Mouse (Mus musculus) MN1 (cell line): ENCODE measurements around the gene Gm266.

Source experiments
- DNase-seq: peaks from one replicate; pipeline ENCODE4 v3.0.0-alpha.2; 2016; ENCODE audit warnings: low spot score

Gm266 gene

DNA sequence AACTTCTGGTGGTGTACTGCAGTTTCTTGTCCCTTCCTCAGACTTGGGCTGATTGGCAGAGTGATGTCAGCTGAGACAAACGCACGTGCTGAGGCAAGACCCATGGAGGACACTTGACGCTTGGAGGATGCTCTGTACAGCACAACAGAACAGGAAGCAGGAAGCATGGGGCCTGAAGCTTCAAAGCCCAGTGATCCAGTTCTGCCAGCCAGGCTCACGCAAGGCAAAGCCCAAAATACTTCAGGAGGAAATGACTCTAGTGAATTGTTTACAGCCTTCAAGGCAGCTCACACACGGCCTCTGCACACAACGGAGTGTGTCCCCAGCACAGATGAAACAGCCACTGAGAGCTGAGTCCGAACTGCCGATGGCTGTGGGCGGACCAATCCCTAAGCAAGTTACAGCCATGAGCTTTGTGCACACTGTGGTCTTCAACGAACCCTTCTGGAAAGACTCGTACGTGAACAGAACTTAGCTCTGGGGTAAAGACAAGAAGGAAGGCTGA lies 17.5 kb upstream of the Gm266 start:
- no peak for DNase-seq

DNA sequence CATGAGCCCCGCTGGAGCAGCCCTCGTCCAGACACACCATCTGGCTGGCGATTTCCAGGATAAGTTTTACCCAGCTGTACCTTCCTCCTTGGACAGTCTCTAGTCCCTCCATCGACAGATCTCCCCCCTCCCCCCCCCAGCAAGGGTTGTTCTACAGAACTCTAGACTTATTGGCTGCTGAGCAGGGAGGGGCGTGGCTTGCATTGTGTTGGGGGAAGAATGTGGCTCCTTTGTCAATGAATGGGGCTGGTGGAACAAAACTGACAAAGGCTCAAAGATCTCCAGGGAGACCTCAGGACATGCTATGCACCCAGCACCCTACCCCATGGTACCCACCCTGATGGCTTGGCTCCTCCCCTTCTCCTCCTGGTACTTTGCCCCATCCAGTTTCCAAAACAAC lies 15.1 kb upstream of the Gm266 start:
- DNase-seq = no peak

DNA sequence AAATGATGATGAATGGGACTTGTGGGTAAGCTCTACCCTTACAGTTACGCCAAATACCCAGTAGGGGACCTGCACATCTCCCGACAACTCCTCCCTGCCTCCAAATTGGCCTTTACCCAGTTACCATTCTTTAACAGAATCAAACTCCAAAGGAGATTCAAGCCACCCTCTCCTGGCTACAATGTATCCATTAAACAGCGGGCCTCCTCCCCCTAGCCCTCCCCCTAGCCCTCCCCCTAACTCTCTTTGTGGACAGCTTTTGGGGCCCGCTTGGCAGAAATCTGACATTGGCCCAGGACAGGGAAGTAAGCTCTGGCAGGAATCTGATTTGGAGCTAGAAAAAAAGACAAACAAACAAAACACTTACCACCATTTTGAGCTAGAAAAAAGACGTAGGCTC lies 14.0 kb upstream of the Gm266 start:
- no peak for DNase-seq

DNA sequence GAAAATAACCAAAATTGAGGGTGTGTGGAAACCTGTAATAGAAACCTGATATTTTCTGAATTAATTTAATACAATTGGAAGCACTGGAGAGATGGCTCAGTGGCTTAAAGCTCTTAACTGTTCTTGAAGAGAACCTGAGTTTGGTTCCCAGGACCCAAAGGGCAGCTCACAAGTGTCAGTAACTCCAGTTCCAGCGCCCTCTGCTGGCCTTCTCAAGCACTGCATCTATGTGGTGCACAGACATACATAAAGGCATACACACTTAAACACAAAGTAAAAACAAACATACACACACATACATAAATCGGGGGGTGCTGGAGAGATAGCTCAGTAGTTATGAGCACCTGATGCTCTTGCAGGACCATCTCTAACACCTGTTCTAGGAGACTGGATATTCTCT lies 11.5 kb upstream of the Gm266 start:
- DNase-seq = no peak

DNA sequence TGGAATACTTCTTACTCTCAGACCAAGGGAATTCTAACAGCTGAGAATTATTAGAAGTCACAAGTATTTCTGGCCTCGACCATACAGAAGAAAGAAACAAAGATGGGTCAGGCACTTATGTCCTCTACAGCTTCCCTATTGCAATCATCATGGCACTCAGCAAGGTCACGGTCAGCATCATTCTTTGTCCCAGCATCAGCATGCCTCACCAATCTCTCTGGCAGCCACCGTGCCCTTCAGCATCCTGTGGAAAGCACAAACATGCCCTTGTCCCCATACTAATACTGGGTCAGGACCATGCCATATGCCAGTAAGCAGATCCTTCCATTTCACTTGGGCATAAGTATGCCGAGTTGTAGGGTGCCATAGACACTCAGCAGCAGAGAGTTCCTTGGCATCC lies 9.3 kb upstream of the Gm266 start:
- no peak for DNase-seq

DNA sequence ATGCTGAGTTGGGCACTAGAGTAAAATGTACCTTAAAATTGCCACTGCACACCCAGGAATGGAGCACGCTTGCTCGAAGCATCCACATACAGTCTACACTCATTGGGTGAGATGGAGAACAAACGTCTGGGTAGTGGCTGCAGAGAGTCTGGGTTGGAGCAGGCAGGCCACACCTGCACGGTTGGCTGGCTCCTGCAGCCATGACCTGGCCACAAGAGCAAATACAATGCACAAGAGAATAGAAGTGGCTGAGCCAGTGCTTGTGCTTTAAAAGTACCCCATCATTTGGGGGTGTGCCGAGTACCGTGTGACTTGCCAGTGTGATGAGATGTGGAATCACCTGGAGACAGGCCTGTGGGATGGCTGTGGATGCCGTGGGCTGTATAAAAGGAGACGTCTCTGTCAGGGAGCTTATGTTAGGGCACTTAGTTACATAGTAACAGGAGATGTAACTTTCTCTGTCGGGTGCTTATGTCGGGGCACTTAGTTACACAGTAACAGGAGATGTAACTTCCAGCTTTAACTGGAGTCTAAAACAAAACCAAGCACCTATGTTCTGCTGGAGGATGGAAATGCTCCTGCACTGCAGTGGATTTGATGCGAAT lies 3.7 kb upstream of the Gm266 start:
- no peak for DNase-seq

DNA sequence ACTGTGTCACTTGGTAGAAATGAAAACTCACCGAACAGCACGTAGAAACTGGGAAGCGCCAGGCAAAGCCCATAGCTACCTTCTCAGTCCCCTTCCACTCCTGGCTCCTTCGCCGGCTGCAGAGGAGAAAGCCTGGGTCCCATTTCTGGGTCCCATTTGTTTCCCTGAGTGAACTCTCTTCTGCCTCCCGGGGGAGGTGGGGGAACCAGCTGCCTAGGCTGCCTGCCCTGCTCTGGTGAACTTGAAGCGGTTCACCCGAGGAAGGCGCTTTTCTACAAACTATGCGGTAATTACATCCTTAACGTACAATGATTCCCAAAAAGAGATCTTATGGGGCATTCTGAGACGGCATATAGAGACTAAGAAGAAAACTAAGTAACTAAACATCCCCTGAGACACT lies 832 bp upstream of the Gm266 start:
- no peak for DNase-seq

DNA sequence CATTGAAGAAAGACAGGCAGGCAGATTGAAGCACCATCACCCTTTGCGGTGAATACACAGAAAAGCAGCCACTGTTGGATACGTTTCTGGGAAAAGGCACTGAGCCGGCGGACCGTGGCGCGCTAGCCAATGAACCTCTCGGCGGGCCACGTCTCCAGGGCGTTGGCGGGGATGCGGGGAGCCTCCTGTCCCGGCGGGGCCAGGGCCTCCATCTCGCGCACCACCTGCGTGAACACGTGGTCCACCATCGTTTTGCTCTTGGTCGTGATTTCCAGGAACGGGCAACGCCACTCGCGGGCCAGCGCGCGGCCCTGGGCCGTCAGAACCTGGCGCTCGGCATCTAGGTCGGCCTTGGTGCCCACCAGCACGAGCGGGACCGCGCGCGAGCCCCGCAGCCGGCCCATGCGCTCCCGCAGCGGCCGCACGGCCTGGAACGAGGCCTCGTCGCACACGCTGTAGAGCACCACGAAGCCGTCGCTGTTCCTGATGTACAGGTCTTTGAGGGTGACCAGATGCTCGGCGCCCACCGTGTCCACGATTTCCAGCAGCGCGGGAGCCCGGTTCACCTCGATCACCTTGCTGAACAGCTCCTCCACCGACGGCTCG lies 474 bp downstream of the Gm266 start:
- no peak for DNase-seq

DNA sequence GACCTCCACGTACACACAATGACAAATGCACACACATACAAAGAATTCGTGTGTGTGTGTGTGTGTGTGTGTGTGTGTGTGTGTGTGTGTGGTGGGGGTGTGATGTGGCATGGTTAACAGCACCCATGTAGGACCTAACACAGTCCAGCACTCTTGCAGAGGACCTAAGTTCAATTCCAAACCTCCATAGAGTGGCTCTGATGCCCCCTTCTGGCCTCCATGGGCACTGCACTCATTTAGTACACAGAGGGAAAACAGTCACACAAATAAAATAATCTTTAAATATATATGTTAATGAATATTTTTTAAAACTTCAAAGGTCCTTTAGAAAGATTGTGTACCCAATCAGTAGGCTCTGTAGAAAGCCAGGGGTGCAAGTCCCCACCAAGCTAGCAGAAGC lies 5.7 kb downstream of the Gm266 start:
- no peak for DNase-seq

DNA sequence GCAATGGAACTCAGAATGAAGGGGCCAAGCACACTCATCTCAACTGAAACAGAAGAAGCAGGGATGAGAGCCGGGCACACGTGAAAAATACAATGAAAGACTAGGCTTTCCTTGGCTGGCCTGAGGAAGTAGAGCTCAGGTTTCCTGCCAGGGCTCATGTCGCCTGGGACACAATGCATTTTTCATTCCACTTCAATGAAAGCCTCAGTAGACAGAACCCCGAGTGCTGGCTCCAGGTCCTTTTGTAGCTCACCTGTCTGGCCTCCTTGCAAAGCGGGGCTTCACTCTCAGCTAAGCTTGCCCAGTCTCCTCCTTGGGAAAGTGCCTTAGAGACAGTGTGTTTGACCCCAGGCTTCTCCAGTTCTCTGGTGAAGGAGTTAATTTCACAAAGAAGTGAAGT lies 6.7 kb downstream of the Gm266 start:
- no peak for DNase-seq

DNA sequence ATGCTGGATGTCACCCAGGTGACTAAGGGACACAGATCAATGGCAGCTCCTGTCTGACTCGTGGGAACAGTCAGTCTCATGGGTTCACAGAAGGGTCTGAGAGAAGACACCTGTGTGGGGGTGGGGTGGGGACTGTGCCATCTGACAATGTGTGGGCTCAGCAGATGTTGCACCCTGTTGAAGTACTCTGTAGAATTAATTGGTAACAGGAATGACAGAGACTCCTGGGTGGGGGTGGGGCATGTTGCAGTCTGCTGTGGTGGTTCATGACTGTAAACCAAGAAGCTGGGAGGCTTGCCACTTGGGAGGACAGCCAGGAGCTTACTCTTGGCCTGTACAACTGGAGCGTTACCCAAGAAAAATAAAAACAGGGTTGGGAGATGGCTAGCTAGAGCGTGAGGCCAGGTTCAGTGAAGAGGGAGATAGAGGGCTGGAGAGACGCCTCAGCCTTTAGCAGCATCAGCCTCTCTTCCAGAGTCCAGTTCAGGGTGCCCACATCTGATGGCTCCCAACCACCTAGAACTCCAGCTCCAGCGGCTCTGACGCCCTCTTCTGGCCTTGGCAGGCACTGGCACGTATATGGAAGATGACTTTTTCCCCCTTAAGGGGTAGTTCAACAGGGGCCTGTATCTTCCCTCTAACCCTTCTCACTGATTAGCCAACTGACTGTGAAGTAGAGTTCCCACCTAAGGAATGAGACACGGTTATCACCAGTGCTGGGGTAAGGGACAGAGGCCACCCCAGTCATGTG lies 10.6 kb downstream of the Gm266 start:
- no peak for DNase-seq

DNA sequence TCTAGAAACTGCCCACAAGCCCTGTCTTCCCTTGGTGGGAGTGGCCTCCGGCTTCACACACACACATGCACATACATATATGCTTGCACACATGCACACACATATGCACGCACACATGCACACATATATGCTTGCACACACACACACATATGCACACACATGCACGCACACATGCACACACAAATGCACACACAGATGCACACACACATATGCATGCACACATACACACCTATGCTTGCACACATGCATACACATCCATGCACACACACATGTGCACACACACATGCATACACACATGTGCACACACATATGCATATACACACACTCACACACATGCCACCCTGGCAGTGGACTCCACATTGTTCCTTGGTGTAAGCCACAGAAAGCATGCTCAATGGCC lies 11.2 kb downstream of the Gm266 start:
- DNase-seq = no peak

DNA sequence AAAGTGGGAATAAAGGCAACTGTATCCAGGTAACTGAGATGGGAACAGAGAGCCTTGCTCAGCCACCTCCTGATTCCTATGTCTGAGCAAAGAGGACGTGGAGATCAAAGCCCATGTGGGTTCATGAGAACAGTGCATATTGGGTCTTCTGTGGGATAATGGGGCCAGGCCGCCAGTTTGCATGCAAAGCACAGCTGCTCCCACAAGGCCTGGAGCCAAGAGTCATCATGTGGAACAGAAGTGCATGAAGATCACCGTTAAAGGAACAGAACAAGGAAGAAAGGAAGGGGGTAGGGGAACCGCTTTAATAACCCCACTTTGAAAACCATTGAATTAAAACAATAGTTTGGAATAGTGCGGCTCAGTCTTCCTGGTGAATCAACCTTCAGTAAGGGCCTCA lies 12.7 kb downstream of the Gm266 start:
- no peak for DNase-seq

DNA sequence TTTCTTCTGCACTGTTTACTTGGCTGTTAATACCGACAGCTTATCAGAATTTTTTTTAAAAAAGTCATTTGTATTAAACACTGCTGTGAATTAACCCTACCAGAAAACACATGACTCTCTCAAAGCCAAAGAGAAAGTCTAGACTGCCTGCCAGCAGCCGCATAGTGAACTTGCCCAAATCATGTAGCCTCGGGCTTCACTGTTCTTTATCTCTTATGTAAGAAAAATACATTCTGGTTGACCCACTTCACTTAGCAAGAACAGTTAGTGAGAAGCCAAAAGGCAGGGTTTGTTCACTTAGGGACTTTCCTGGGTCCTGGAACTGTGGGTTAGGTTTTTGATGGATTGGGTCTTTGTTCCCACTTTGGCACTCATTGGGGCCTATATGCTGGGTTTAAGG lies 13.9 kb downstream of the Gm266 start:
- no peak for DNase-seq

DNA sequence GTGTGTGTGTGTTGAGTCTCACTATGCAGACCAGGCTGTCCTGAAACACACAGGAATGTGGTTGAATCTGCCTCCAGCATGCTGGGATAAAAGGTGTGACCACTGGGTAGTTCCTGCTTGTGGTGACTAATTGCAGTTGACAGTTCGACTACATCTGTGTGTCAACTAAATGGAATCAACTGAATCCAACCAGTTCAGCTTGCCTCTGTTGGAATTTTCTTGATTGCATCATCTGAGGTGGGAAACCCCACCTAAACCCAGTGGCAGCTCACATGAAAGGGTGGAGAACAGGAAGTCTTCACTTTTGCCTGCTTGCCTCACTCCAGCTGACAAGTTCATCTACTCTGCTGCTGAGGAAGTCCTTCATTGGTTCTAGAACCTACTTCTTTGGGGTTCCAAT lies 14.5 kb downstream of the Gm266 start:
- no peak for DNase-seq

DNA sequence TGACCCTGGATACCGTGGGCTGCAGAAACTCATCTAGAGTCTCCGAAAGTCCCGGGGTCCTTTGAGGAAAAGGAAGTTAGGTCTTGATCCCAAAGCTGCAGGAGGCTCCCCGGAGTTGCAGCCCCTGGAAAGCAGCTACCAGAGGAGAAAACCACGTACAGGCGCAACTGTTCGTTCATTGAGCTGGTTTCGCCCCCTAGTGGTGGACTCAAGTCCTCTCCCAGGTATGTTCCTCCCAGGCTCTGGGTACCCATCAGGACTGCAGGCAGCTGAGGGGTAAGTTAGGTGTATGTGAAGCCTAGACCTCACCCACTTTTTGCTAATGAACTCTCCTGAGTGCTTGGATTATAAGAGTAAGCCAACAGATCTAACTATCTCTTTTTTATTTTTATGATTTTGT lies 16.1 kb downstream of the Gm266 start:
- peak; percentile 61 for DNase-seq

DNA sequence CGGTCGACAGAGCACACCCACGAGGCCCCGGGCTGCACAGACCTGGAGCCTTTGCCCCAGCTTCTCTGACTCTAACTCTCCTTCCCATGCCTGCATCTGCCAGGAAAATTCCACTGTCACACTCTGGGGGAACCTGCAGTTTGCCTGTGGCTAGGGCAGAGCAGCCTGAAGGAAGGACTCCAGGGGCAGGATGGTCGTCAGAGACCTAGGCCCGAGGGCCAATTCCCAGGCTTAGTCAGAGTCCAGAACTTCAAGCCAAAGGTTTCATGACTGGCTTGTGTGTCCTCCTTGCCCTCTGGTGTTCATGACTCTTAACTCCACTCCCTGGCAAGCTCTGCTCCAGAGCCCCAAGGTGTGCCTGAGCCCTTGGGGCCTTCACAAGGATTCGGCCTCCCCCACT lies 17.4 kb downstream of the Gm266 start:
- DNase-seq = no peak

DNA sequence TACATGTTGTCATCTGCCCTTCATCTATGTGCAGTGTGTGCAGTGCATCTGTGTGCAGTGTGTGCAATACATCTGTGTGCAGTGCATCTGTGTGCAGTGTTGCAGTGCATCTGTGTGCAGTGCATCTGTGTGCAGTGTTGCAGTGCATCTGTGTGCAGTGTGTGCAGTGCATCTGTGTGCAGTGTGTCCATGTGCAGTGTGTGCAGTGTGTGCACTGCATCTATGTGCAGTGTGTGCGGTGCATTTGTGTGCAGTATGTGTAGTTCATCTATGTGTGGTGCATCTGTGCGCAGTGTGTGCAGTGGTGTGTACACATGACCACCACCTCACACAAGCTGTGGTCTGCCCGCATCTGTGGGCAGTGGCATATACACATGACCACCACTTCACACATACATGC lies 19.3 kb downstream of the Gm266 start:
- DNase-seq = no peak

DNA sequence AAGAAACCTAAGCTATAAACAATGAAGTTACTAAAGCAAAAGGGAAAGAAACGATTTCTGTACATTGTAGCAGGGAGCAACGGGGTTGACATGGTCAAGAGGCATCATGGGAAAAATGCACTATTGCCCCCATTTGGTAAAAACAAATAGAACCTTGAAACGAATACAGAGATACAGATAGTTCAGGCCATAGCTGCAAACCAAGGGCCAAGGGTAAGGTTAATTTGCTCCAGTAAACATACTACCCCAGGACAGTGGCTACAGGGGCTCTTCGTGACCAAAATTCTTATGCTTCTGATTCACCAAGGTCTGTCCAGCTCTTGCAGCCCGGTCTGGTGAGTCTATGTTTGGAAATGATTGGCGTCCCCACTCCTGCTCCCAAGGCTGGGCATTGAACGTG lies 22.1 kb downstream of the Gm266 start:
- DNase-seq = no peak

DNA sequence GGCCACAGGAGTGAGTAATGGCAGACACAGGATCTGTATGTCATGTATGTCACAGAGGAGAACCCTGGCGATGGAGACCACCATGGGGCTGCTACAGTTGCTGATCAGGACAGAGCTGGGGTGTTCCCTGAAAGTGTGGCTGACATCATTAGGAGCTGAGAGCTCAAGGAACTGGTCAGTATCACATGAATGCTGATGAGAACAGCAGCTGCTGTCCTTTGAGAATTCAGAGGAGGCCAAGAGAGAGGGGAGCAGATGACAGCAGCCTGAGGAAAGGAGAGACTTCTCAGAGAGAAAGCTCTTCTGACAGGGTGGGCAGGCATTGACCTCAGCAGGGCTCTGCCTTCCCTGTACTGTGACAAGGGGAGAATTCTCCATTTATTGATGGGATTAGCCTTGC lies 27.9 kb downstream of the Gm266 start:
- no peak for DNase-seq

DNA sequence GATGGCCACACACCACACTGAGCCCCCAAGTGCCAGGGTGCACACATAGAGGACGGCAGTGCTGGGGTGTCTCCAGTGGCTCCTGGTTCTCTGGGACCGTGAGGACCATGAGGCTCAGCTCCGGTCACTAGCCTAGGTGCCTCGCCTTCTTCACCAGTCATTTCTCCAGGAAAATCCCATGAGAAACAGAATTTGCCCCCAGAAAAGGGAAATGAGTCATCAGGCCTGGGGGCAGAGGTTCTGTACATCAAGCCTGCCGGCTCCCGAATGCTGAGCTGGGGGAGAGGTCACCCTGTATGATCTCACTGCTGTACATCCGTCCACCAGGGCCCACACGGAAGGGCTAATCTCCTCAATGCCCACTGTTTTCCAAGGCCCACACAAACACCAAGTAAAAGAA lies 29.8 kb downstream of the Gm266 start:
- DNase-seq = no peak

DNA sequence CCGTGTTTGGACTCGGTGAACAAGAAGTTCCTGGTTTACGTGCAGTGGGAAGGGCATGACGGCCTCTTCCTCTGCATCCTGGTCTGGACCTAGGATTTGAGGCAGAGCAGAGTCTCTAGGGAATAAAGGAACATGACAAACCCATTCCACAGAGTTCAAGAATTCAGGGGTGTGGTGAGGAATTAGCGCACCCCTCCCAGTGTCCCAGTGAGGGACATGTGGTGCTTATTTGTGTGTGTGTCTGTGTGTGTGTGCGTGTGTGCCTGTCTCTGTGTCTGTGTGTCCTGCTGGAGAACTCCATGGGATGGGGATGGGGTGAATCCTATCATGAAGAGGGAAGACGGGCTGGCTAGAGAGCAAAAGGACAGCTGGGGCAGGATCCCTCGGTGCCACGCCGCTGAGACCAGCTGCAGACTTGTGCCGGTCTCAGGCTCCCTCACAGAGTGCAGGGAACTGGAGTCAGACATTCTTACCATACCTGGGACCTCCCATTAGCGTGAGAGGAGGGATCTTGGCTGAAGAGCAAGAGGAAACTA lies 30.2 kb downstream of the Gm266 start:
- no peak for DNase-seq

DNA sequence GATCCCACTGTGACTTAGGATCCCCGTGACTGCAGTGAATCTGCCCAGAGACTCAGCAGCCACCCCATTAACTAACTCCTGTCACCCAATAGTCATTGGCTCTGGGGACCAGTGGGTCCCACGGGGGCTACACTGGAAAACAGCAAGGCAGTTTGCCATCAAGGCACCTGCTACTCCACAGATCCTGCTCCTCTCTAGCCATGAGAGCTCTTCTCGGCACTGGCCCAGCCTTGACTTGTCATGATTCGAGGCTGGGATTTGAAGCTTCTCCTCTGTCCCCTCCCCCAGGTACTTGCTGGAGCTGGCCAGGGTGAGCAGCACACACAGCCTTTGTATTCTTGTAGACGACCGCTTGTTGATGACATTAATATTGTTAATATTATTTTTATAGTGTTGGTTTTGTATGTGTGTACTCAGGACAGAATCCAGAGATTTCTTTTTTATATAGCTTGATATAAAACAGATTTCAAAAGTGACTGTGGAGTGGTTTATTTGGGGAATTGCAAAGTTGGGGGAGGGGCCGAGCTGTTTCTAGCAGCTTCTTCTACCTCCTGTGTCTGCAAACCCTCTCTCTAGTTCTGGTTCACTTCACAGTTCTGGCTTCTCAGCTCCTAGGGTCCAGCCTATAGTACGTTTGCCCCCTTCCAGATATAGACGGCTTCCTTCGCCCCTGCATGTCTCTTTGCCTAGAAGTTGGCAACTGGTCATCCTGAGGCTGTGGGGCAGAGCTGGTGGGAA lies 30.9 kb downstream of the Gm266 start:
- no peak for DNase-seq
